Mouse (Mus musculus) bone marrow, adult 2 months (tissue): ENCODE data around the gene Prr18. TPM values are rescaled to one million over a fixed set of nuclear protein-coding genes. Genes with fewer than 3 reads are reported as not detected.
"Not testable (repeated sequence)": the region's sequence is repeated elsewhere in the genome, so short reads cannot be mapped to it uniquely, and the experiment has no call there.

ENCODE experiments used
- H3K27ac ChIP-seq: fragments of 200-500 bp; 2 replicates; pipeline ENCODE4 v1.5.1; 2012; ENCODE audit warnings: low read depth, mild to moderate bottlenecking, control low read depth, inconsistent platforms, low read length; ENCODE audit not compliant: control insufficient read depth, poor library complexity, insufficient read depth
- H3K4me1 ChIP-seq: fragments of 200-500 bp; 2 replicates; pipeline ENCODE4 v1.6.1; 2011; ENCODE audit warnings: low read length; ENCODE audit not compliant: control insufficient read depth, insufficient read depth
- H3K4me3 ChIP-seq: fragments of 200-500 bp; replicated peaks from 2 replicates; pipeline ENCODE3; 2011; ENCODE audit warnings: mild to moderate bottlenecking, low read depth, low read length, control low read depth; ENCODE audit not compliant: control insufficient read depth
- CTCF ChIP-seq: fragments of 200-500 bp; IDR thresholded peaks from 2 replicates; pipeline ENCODE4 v1.5.1; 2011; ENCODE audit warnings: low read length, control low read depth; ENCODE audit not compliant: control insufficient read depth, insufficient read depth
- POLR2A ChIP-seq: fragments of 200-500 bp; IDR thresholded peaks from 2 replicates; pipeline ENCODE4 v1.6.1; 2011; ENCODE audit warnings: low read depth, mild to moderate bottlenecking, control low read depth, low read length, borderline replicate concordance; ENCODE audit not compliant: control insufficient read depth
- WGBS: fragments of 180-500 bp; shearing (Covaris S2); methylation state at CpG from one replicate; pipeline ENCODE4 v1.1.7; 2018; 5-methylcytosine and 5-hydroxymethylcytosine counted together
- polyA plus RNA-seq: library from polyadenylated mRNA; stranded (reverse); fragments of >200 nt; gene quantifications from 2 replicates; pipeline ENCODE4 v1.2.4, GENCODE M21; 2011; ENCODE audit warnings: low replicate concordance; ENCODE audit not compliant: missing spikeins, insufficient read depth, insufficient read length

The Prr18 gene
- polyA plus RNA-seq, result not detected in 2 replicates

DNA sequence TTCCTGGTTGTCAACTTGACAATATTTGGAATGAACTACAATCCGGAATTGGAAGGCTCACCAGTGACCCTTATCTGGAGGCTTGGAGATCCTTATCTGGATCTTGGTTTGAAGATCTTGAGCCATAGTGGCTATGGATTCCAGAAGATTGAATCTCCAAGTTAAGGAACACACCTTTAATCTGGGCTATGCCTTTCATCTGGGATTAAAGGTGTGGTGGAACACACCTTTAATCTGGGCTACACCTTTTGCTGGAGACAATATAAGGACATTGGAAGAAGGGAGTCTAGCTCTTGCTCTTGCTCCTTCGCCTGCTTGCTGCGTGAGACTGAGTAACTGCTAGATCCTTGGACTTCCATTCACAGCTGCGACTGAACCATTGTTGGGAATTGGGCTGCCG lies at the start of gene Prr18:
Gene Prr18 (plus strand): TSS at position 301 of the 400 bp plus-strand sequence.
- H3K4me1 ChIP-seq, H3K27ac ChIP-seq, H3K4me3 ChIP-seq: not testable (repeated sequence)
- 77% methylated on average over 1 of the region's 5 CpGs for WGBS

DNA sequence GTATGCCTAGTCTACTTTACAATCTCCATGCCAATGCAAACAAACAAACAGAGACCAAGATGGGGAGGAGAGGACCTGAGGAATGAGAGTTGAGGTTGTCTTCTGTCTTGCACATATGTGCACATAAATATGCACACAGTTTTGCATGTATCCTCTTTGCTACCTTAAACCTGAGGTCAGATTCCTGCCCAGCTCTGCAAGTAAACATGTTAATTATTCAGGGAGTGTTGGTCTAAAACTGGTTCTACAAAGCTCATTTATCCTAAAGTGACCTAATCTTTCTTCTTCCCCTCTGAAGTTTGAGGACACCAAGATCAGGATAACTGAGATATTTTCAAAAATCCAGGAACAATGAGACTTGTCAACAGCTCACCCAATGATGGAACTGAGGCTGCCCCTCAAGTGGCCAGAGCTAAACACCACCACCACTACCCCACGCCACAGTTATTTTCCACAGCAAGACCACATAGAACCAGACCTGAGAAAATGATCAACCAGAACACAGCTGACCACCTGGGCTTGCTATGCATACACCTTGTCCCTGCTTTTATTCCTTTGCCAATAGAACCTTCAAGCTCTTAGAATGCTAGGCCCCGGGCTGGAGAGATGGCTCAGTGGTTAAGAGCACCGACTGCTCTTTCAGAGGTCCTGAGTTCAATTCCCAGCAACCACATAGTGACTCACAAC lies 47.1 kb upstream of the Prr18 start:
- no peak overlapping the region for H3K4me3 ChIP-seq
- TF ChIP-seq POLR2A, result no peak
- TF ChIP-seq CTCF, result no peak
- H3K27ac ChIP-seq, result no peak overlapping the region
- 88% methylated on average over 3 of the region's 3 CpGs for WGBS
- H3K4me1 ChIP-seq, result no peaks in the 10 kb centered on the region

DNA sequence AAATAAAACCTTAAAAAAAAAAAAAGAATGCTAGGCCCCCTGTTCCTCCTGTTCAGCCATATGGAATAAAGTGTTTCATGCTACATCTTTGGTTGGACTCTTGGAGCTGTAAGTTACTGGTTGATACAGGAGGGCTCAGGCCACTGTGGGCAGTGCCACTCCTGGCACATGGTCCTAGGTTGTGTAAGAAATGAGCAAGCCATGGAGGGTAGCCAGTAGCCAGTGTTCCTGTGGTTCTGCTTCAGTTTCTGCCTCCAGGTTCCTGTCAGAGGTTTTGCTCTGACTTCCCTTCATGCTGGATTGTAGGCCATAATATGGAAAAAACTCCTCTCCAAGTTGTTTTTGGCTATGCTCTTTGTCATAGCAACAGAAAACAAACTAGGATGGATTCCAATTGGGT lies 46.5 kb upstream of the Prr18 start:
- Histone ChIP-seq H3K27ac (no peak overlapping the region), H3K4me3 (no peak overlapping the region), H3K4me1 (no peaks in the 10 kb centered on the region)
- TF ChIP-seq POLR2A (no peak), CTCF (no peak)

DNA sequence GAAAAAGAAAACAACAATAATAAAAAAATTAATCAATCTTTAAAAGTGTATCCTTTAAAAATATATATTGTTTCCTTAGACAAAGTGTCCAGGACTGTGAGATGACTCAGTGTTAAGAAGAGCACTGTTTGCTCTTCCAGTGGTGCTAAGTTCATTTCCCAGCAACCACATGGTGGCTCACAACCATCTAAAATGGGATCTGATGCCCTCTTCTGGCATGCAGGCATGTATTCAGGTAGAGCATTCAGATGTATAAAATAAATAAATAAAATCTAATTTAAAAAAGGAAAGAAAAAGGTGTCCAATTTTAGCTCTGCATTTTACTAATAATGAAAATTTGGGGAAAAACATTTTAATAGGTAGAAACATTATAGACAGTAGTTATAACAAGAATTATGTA lies 41.4 kb upstream of the Prr18 start:
- no peak overlapping the region for H3K4me3 ChIP-seq

DNA sequence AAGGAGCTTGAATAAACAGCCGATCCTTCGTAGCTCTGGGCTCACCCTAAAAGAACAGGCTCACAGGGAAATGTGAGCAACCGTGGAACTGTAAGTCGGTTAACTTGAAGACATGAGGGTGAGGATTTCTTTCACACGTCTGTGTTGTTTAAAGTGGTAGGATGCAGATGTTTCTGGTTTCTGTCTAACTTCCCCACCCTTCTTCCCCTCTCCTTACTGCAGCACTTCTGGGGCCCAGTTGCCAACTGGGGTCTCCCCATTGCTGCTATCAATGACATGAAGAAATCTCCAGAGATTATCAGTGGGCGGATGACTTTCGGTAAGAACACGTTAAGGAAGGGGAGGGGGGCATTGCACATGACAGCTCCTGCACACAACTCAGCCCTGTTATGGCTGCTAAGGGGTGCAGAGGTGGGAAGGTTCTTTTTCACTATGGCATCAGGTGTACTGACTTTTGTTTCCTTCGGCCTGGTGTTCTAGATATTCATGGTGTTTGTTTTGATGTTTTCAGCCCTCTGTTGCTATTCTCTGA lies 40.9 kb upstream of the Prr18 start:
- no peak for TF ChIP-seq POLR2A
- no peak for TF ChIP-seq CTCF
- no peak overlapping the region for H3K27ac ChIP-seq
- no peak overlapping the region for H3K4me3 ChIP-seq
- WGBS, result 40% methylated on average over 9 of the region's 9 CpGs
- H3K4me1 ChIP-seq, result no peaks in the 10 kb centered on the region

More for the DNA sequence above, 41.4 kb upstream of the Prr18 start:
- H3K27ac ChIP-seq, result no peak overlapping the region
- TF ChIP-seq POLR2A (no peak), CTCF (no peak)
- H3K4me1 ChIP-seq, result no peaks in the 10 kb centered on the region

DNA sequence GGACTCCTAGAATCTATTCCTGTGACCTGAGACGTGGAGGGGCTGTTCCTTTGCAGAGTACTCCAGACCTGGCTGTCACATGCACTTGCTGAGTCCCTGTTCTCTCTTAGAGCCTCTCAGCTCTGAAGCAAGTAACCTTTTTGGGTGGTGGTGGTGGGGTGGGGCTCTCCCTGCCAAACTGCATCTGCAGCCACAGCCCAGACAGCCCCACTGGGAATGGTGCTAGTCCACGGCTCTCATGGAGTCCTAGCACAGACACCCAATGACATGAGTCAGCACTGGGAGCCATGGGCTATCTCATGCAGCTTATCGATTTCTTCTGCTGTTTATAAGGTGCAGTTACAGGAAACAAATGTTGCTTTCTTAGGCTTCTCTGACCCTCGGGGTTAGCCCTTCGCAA lies 39.5 kb upstream of the Prr18 start:
- WGBS, result 79% methylated on average over 5 of the region's 5 CpGs
- TF ChIP-seq POLR2A (no peak), CTCF (no peak)
- no peak overlapping the region for H3K27ac ChIP-seq
- no peaks in the 10 kb centered on the region for H3K4me1 ChIP-seq
- no peak overlapping the region for H3K4me3 ChIP-seq

DNA sequence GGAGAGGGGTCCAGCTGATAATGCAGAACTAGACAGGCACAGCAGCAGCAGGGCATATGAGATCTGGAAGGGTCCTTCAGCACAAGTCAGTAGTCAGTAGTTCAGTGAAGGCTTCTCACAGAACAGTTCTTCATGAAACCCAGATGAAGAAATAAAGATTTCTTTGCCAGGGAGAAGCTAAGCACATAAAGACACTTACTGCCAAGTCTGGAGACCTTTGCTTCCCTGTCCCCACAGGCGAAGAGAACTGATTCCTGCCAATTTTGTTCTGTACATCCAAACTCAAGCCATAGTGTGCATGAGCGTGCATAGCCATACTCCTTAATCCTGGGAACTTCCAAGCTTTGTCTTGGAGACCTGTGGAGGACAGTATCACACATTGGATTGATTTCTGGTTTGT lies 39.0 kb upstream of the Prr18 start:
- 87% methylated on average over 2 of the region's 2 CpGs for WGBS
- H3K27ac ChIP-seq, result no peak overlapping the region
- no peak for TF ChIP-seq CTCF
- TF ChIP-seq POLR2A, result no peak
- no peaks in the 10 kb centered on the region for H3K4me1 ChIP-seq
- no peak overlapping the region for H3K4me3 ChIP-seq

DNA sequence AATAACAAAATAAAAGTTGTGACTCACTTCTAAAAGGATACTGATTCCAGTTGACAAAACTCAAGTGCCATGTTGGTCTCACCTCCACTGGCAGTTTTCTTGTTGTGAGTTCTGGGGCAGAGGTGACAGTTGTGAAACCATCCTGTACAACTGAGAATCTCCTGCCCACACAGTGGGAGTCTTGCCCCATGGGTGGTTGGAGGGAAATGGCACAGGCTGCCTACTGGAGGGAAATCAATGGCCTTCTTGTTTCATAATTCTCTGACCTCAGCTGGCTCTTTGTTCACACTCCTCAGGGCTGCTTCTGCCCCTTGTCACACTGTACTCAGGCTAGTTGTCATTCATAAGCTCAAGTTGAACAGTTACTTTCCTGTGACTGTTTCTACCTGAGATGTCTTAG lies 37.7 kb upstream of the Prr18 start:
- Histone ChIP-seq H3K4me1 (no peaks in the 10 kb centered on the region), H3K27ac (no peak overlapping the region), H3K4me3 (no peak overlapping the region)
- TF ChIP-seq POLR2A, result no peak
- TF ChIP-seq CTCF, result no peak

DNA sequence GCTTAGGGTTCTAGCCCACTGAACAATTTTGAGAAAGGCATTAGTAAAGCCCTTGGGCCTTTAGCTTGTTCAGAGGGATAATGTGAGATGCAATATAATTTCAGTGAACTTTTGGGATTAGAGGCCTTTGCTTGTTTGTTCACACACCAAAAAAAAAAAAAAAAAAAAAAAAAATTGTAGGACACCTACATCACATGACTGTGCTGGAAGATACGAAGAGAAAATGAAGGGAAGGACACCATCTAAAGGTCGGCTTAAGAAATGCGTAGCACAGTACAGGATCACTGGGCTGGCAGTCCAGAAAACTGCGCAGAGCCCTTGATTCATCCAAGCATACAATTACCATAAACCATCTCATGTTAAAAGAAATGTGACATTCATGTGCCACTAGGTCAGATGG lies 35.7 kb upstream of the Prr18 start:
- no peak for TF ChIP-seq POLR2A
- TF ChIP-seq CTCF, result no peak
- Histone ChIP-seq H3K27ac (no peak overlapping the region), H3K4me3 (no peak overlapping the region), H3K4me1 (no peaks in the 10 kb centered on the region; the same call in 1 of the 2 replicates)
- 65% methylated on average over 4 of the region's 4 CpGs for WGBS
